Mouse (Mus musculus) liver, postnatal 0 days (tissue): Measurements from ENCODE around the gene Nagpa. TPM values are rescaled to one million over a fixed set of nuclear protein-coding genes. Genes with fewer than 3 reads are reported as not detected.

ENCODE experiments used
- ATAC-seq: fragments of 200-750 bp; cut with Nextera tagmentation; 2 replicates; pipeline ENCODE4 v1.8.0; 2017; ENCODE audit warnings: mild to moderate bottlenecking, moderate library complexity
- DNase-seq: peaks from one replicate; pipeline ENCODE4 v3.0.0-alpha.2; 2016
- H3K27ac ChIP-seq: fragments of 300-500 bp; sonication (generic); 2 replicates; pipeline ENCODE4 v1.5.1; 2014; ENCODE audit warnings: antibody characterized with exemption, moderate library complexity, mild to moderate bottlenecking, low read depth
- H3K27me3 ChIP-seq: fragments of 300-500 bp; sonication (generic); 2 replicates; pipeline ENCODE4 v1.6.1; 2014; ENCODE audit warnings: low read length, control low read depth, mixed read lengths; ENCODE audit not compliant: insufficient read depth
- H3K36me3 ChIP-seq: fragments of 300-500 bp; sonication (generic); replicated peaks from 2 replicates; pipeline ENCODE4 v1.6.1; 2014; ENCODE audit warnings: mild to moderate bottlenecking, control low read depth, low read length, moderate library complexity, mixed read lengths; ENCODE audit not compliant: insufficient read depth
- H3K4me1 ChIP-seq: fragments of 300-500 bp; sonication (generic); 2 replicates; pipeline ENCODE4 v1.6.1; 2014; ENCODE audit warnings: antibody characterized with exemption, mild to moderate bottlenecking, control low read depth; ENCODE audit not compliant: insufficient read depth
- H3K4me2 ChIP-seq: fragments of 300-500 bp; sonication (generic); 2 replicates; pipeline ENCODE4 v1.6.1; 2014; ENCODE audit warnings: low read depth, mild to moderate bottlenecking, low read length, moderate library complexity, mixed read lengths
- H3K4me3 ChIP-seq: fragments of 300-500 bp; sonication (generic); 2 replicates; pipeline ENCODE4 v1.5.1; 2014; ENCODE audit warnings: low read depth, low read length
- H3K9ac ChIP-seq: fragments of 300-500 bp; sonication (generic); replicated peaks from 2 replicates; pipeline ENCODE4 v1.6.1; 2014; ENCODE audit warnings: mild to moderate bottlenecking, moderate library complexity
- H3K9me3 ChIP-seq: fragments of 300-500 bp; sonication (generic); 2 replicates; pipeline ENCODE4 v1.6.1; 2016; ENCODE audit warnings: mild to moderate bottlenecking, control low read depth, low read length, mixed read lengths
- CTCF ChIP-seq: sonication (generic); IDR thresholded peaks from 2 replicates; pipeline ENCODE4 v1.5.1; 2016; ENCODE audit warnings: antibody characterized with exemption, low read depth
- EP300 ChIP-seq: IDR thresholded peaks from 2 replicates; pipeline ENCODE4 v1.6.1; 2016; ENCODE audit warnings: antibody characterized with exemption, low read depth, mild to moderate bottlenecking
- WGBS: fragments of 180-500 bp; shearing (Covaris S2); extraction: QIAGEN DNeasy Blood & Tissue Kit; methylation state at CpG from one replicate; pipeline ENCODE4 v1.1.7; 2014; ENCODE audit not compliant: insufficient replicate concordance; 5-methylcytosine and 5-hydroxymethylcytosine counted together
- polyA plus RNA-seq: library from polyadenylated mRNA; unstranded; fragments of >200 nt; fragmentation: Nextera tagmentation; extraction: Ambion mirVana; gene quantifications from 2 replicates; pipeline ENCODE4 v1.2.1, GENCODE M21; 2015

The Nagpa gene
- polyA plus RNA-seq, 1 experiment from 2014 or later = 7.7 TPM

DNA sequence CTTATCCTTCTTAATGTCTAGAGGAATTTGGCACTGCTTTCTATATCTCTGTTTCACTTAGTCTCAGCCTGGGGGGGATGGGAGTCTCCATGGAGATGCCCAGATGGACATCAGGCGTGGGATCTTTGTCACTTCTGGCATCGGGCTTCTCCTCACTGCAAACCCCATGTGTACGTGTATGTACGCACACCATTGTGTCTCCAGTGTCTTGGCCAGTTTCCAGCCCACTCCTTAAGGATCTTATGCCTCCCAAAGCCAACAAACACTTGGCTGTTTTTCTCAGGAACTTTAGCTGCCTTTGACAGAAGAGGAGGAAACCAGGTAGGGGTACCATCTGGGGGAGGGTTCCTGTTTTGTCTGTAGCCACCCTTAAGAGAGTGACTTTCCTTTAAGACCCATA is 17.6 kb upstream of the Nagpa start:
- Histone ChIP-seq H3K4me1 (no peaks in the 10 kb centered on the region), H3K9ac (no peak overlapping the region), H3K27me3 (no peaks in the 10 kb centered on the region), H3K4me3 (no peak overlapping the region), H3K27ac (no peak overlapping the region), H3K4me2 (no peak overlapping the region), H3K9me3 (no peaks in the 10 kb centered on the region), H3K36me3 (no peaks in the 10 kb centered on the region)
- ATAC-seq (no peak), DNase-seq (no peak)
- TF ChIP-seq CTCF (no peak), EP300 (no peak)
- 55% methylated on average over 4 of the region's 4 CpGs for WGBS

- Histone ChIP-seq H3K9ac (no peak overlapping the region), H3K27ac (no peak overlapping the region), H3K9me3 (no peaks in the 10 kb centered on the region), H3K36me3 (no peaks in the 10 kb centered on the region), H3K27me3 (no peaks in the 10 kb centered on the region), H3K4me1 (no peaks in the 10 kb centered on the region), H3K4me2 (no peak overlapping the region), H3K4me3 (no peak overlapping the region)
- TF ChIP-seq EP300 = no peak
- no peak for TF ChIP-seq CTCF
- 66% methylated on average over 5 of the region's 5 CpGs for WGBS
- no peak for ATAC-seq
- DNase-seq = no peak
Observed at GRCm38 (mm10) chr16:5217341-5218133, 13.7 kb upstream of the Nagpa start.

- Histone ChIP-seq H3K27me3 (no peaks in the 10 kb centered on the region), H3K36me3 (no peaks in the 10 kb centered on the region), H3K9ac (no peak overlapping the region), H3K27ac (no peak overlapping the region), H3K4me1 (no peaks in the 10 kb centered on the region), H3K4me3 (no peak overlapping the region), H3K9me3 (no peaks in the 10 kb centered on the region), H3K4me2 (no peak overlapping the region)
- ATAC-seq = no peak
- 54% methylated on average over 6 of the region's 6 CpGs for WGBS
- TF ChIP-seq EP300 = no peak
- TF ChIP-seq CTCF = no peak
- no peak for DNase-seq
Observed at GRCm38 (mm10) chr16:5216686-5217085, 12.9 kb upstream of the Nagpa start.

DNA sequence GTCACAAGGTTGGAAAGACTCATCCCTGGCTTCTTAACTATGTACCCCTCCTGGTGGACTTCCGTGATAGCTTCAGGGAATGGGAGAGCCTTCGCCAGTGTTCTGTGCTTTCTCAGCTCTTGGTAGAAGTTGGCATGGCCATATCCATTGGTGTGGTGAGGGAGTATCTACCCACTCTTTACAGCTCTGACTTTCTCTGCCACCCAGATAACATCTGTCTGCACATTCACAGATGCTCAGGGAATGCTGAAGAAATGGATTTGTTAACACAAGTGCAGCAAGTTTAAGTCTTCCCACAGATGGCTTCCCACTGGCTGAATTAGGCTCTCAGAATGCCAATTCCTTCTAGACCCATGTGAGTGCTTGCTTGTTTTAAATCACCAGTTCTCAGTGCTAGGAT is 10.3 kb upstream of the Nagpa start:
- TF ChIP-seq CTCF = no peak
- TF ChIP-seq EP300 = no peak
- H3K9me3 ChIP-seq = no peaks in the 10 kb centered on the region
- H3K27me3 ChIP-seq = no peaks in the 10 kb centered on the region
- H3K27ac ChIP-seq = no peak overlapping the region
- H3K36me3 ChIP-seq = no peaks in the 10 kb centered on the region
- no peak for ATAC-seq
- DNase-seq = no peak
- H3K4me3 ChIP-seq = no peak overlapping the region
- no peaks in the 10 kb centered on the region for H3K4me1 ChIP-seq
- H3K4me2 ChIP-seq = no peak overlapping the region
- no peak overlapping the region for H3K9ac ChIP-seq
- 90% methylated on average over 2 of the region's 2 CpGs for WGBS

DNA sequence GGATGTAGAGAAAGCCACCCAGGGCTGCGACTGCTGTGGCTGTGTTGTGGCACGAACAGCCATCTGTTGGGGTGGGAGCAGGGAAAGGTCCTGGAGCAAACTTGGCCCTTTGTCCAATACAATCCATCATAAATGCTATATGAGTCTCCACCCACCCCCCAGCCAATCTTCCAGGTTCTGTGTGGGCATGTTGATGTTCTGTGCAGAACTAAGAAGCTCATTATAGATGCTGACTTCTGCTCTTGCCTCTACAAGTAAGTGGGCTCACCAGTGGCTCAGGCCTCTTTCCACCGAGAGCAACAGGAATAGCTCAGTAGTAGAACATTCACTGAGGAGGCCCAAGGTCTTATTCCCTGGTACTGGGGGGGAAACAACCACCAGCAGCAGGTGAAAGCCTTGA is 8.3 kb upstream of the Nagpa start:
- Histone ChIP-seq H3K4me2 (no peak overlapping the region), H3K27ac (no peak overlapping the region), H3K4me3 (no peak overlapping the region), H3K27me3 (no peaks in the 10 kb centered on the region), H3K36me3 (no peaks in the 10 kb centered on the region), H3K9ac (no peak overlapping the region), H3K9me3 (no peaks in the 10 kb centered on the region), H3K4me1 (no peaks in the 10 kb centered on the region)
- no peak for ATAC-seq
- TF ChIP-seq EP300 (no peak), CTCF (no peak)
- whole genome bisulfite sequencing = 77% methylated on average over 3 of the region's 3 CpGs
- no peak for DNase-seq

GRCm38 (mm10) chr16:5210365-5210764 is 6.6 kb upstream of the Nagpa start:
- ATAC-seq (no peak), DNase-seq (no peak)
- Histone ChIP-seq H3K4me1 (no peaks in the 10 kb centered on the region), H3K9ac (no peak overlapping the region), H3K27me3 (no peaks in the 10 kb centered on the region), H3K4me3 (no peak overlapping the region), H3K36me3 (no peaks in the 10 kb centered on the region), H3K4me2 (no peak overlapping the region), H3K9me3 (no peaks in the 10 kb centered on the region), H3K27ac (no peak overlapping the region)
- TF ChIP-seq EP300 = no peak
- no peak for TF ChIP-seq CTCF
- WGBS = 29% methylated on average over 2 of the region's 2 CpGs

DNA sequence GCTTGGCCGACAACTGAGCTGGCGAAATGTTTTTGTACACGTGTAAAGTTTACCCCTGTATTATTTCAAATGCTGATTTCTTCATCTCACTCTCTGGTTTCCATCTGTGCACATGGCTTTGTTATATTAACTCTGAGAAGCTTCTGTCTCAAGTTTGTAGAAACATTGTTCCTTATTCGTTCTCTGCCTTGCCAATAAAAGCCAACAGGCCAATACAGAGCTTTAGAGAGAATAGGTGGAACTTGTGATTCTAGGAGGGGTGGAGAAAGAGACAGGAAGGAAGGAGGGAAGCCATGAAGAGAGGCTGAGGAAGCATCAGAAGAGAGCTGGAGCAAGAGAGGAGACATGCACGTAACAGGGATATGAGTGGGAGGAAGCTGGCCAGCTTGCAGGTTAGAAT is 2.2 kb upstream of the Nagpa start:
- no peak for ATAC-seq

More for the DNA sequence above, 2.2 kb upstream of the Nagpa start:
- H3K27me3 ChIP-seq = no peaks in the 10 kb centered on the region
- peaks cover 9% of the 10 kb centered on the region for H3K4me1 ChIP-seq
- no peak overlapping the region for H3K4me3 ChIP-seq
- no peaks in the 10 kb centered on the region for H3K36me3 ChIP-seq
- DNase-seq = no peak
- TF ChIP-seq CTCF (no peak), EP300 (no peak)
- H3K27ac ChIP-seq = no peak overlapping the region
- WGBS = 59% methylated on average over 5 of the region's 5 CpGs
- H3K4me2 ChIP-seq = no peak overlapping the region
- no peak overlapping the region for H3K9ac ChIP-seq
- no peaks in the 10 kb centered on the region for H3K9me3 ChIP-seq
